Mouse (Mus musculus): ENCODE results near the gene Pnma1. TPM values are rescaled to one million over a fixed set of nuclear protein-coding genes. Genes with fewer than 3 reads are reported as not detected.

Pnma1 gene
- total RNA-seq, 2 experiments from 2014 or later = 0.11 TPM; not detected in 1

GRCm38 (mm10) chr12:84109924-84110323 lies 38.4 kb downstream of the Pnma1 start:
- DNase-seq (ENCODE audit: low spot score) = no peak

DNA sequence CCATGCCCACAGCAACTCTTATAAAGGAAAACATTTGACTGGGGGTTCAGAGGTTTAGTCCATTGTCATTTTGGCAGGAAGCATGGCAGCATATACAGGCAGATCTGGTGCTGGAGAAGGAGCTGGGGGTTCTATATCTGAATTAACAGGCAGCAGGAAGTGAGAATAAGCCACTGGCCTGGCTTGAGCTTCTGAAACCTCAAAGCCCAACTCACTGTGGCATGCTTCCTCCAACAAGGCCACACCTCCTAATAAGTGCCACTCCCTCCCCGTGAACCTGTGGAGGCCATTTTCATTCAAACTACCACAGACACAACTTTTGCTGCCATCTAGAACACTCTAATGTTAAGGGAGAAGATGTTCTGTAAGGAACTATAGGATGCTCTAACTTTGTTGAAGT lies 40.6 kb downstream of the Pnma1 start:
- DNase-seq (ENCODE audit: low spot score) = no peak

DNA sequence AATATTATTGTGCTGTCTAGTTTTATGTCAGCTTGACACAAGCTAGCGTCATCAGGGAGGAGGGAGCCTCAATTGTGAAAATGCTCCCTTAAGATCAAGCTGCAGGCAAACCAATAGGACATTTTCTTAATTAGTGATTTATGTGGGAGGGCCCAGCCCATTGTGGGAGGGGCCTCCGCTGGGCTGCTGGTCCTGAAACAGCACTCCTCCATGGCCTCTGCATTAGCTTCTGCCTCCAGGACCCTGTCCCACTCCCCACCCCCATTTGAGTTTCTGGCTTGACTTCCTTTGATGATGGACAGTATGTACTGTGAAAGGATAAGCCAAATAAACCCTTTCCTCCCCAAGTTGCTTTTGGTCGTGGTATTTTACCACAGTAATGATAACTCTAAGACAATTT lies 41.3 kb downstream of the Pnma1 start:
- no peak for DNase-seq (ENCODE audit: low spot score)

- DNase-seq (ENCODE audit: low spot score) = no peak
Observed at GRCm38 (mm10) chr12:84101493-84101845, 46.8 kb downstream of the Pnma1 start.

DNA sequence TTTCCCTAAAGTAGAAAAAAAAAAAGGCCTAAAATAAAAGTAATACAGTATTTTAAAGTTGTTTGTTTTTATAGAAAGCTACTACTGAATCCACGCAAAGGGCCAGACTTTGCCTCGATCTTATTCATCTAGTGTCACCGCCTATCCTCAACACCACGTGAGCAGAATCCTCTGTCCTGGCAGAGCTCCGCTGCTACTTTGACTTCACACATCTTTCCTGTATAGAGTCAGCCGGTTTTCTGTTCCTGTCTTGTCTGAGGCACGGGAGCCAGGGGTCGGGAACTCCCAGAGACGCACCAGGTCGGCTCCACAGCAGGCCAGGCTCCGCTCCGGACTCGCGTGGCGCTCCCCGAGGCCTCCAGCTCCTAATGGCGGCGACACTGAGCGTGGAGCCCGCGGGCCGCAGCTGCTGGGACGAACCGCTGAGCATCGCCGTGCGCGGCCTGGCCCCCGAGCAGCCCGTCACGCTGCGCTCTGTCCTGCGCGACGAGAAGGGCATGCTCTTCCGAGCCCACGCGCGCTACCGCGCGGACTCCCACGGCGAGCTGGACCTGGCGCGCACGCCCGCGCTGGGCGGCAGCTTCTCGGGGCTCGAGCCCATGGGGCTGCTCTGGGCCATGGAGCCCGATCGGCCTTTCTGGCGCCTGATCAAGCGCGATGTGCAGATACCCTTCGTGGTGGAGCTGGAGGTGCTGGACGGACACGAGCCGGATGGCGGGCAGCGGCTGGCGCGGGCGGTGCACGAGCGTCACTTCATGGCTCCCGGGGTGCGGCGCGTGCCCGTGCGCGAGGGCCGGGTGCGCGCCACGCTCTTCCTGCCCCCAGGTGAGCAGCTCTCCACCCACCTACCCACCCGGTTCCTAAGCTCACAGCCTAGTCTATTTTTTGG lies 47.4 kb downstream of the Pnma1 start, which contains the start of gene Acot6:
TSS of gene Acot6 (plus strand) at position 51 of the 889 bp plus-strand sequence.
- peak; percentile 27 for DNase-seq (ENCODE audit: low spot score)

- DNase-seq (ENCODE audit: low spot score) = no peak
Observed at GRCm38 (mm10) chr12:84100071-84100470, 48.2 kb downstream of the Pnma1 start.

GRCm38 (mm10) chr12:84099605-84100004 lies 48.7 kb downstream of the Pnma1 start:
- DNase-seq (ENCODE audit: low spot score) = no peak

Other genes starting within 250 kb of the Pnma1 start
- gene Numb, start 226.6 kb downstream of the Pnma1 start, total RNA-seq (2021) = 10 to 100 TPM; 16.3 to 19.4 TPM
- 1 to 10 TPM; 3.1 to 3.7 TPM for gene Riox1, start 197.9 kb downstream of the Pnma1 start, total RNA-seq (2021)
- not detected for gene Heatr4, start 163.6 kb downstream of the Pnma1 start, total RNA-seq (2021)
- gene Acot2, start 160.6 kb downstream of the Pnma1 start, total RNA-seq (2021) = 10 to 100 TPM; 17.0 to 23.3 TPM
- 1 to 10 TPM; 3.1 to 3.3 TPM for gene Acot1, start 139.0 kb downstream of the Pnma1 start, total RNA-seq (2021)
- under 1 TPM; 0.07 to 0.14 TPM for gene Acot4, start 110.1 kb downstream of the Pnma1 start, total RNA-seq (2021)
- gene Gm49366, start 109.6 kb downstream of the Pnma1 start, total RNA-seq (2021) = not detected
- gene Acot3, start 96.3 kb downstream of the Pnma1 start, total RNA-seq (2021) = not detected
- not detected for gene Acot5, start 79.2 kb downstream of the Pnma1 start, total RNA-seq (2021)
- 1 to 10 TPM; 2.5 to 3.0 TPM for gene Acot6, start 47.8 kb downstream of the Pnma1 start, total RNA-seq (2021)
- 1 to 10 TPM; 7.3 to 7.4 TPM for gene Dnal1, start 34.1 kb downstream of the Pnma1 start, total RNA-seq (2021)
- gene Elmsan1, start 70.4 kb upstream of the Pnma1 start, total RNA-seq (2021) = 10 to 100 TPM in 1 of 2 experiments, 1 to 10 TPM in 1; 6.9 to 10.9 TPM
- gene Ptgr2, start 136.7 kb upstream of the Pnma1 start, total RNA-seq (2021) = 10 to 100 TPM; 67.1 to 80.5 TPM
- gene Zfp410, start 168.4 kb upstream of the Pnma1 start, total RNA-seq (2021) = 10 to 100 TPM; 18.6 to 19.3 TPM
- 10 to 100 TPM; 20.4 to 25.4 TPM for gene Coq6, start 213.2 kb upstream of the Pnma1 start, total RNA-seq (2021)
- gene Fam161b, start 213.3 kb upstream of the Pnma1 start, total RNA-seq (2021) = 1 to 10 TPM in 1 of 2 experiments, under 1 TPM in 1; 1.00 to 1.1 TPM